Mouse (Mus musculus): ENCODE measurements around the gene Tmc6.

DNA sequence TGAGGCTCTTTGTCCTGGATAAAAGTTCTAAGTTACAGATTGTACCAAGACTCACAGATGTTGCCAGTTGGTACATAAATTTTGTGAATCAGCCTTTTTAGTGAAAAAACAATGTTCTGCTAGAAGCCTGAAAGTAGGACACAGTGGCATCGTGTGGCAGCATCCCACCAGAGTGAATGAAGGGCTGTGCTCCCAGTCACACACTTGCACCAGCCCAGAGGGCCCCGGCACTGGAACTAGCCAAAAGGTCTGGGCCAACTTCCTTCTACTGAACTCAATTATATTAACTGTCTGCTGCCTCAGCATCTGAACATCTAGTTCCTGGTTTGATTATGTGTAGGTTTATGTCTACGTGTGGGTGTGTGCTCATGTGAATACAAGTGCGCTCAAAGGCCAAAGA lies 55.0 kb downstream of the Tmc6 start:
- no peak for TF ChIP-seq CTCF (IDR thresholded peaks at IDR 0.05; ENCODE audit: low read depth)
- TF ChIP-seq EP300 (IDR thresholded peaks at IDR 0.05; ENCODE audit: low read depth): no peak

All from liver, postnatal 0 days (tissue).